20 mouse cellular contexts compared by ENCODE assay signal in the genomic region with DNA sequence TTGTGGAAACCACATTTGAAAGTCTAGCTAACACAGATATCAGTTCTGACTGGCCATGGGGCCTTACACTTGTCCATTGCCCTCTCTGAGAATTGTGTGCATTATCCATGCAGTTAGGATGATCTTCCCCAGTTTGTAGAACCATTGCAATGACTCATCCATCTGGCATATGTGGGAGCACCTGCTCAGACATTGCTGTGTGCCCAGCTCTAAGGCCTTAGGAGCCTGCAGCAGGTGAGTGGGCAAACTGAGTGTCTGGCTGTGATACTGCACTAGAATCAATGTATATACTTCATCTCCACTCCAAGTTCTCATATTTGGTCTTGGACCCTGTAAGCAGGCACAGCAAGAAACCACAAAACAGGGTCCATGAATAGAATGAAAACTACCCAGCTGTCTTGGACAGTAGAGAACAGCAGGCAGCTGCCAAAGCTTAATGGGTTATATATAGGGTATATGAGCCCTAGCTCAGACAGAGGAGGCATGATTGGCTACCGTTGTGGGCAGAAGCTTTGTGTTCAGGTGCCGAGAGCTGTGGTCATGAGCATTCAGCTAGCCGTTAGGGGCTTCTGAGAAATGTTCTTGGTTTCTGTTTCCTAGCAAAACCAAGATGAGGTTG.
"Had no signal": no experiment of that assay in that cellular context is flagged by ENCODE, and none has a peak within 500 bp of the region (broad histone marks: within the 10 kb centered on the region; RNA-seq: fewer than 3 reads in every experiment).

No protein-coding gene starts in this region.

- H3K4me2 ChIP-seq: lung, embryonic 15.5 days; midbrain, embryonic 11.5 days; midbrain, embryonic 13.5 days; midbrain, embryonic 15.5 days; neural tube, embryonic 13.5 days; neural tube, embryonic 15.5 days; stomach, embryonic 15.5 days had no signal

- H3K27me3 ChIP-seq: lung, embryonic 15.5 days; megakaryocyte, embryonic 14.5 days; midbrain, embryonic 13.5 days; midbrain, embryonic 15.5 days; neural tube, embryonic 13.5 days; neural tube, embryonic 15.5 days; stomach, embryonic 15.5 days had no signal

- H3K36me3 ChIP-seq: lung, embryonic 15.5 days; midbrain, embryonic 13.5 days; midbrain, embryonic 15.5 days; neural tube, embryonic 13.5 days; neural tube, embryonic 15.5 days; stomach, embryonic 15.5 days had no signal

- H3K4me3 ChIP-seq: lung, embryonic 15.5 days; megakaryocyte, embryonic 14.5 days; midbrain, embryonic 13.5 days; midbrain, embryonic 15.5 days; neural tube, embryonic 13.5 days; neural tube, embryonic 15.5 days; stomach, embryonic 15.5 days had no signal

- DNase-seq: liver, postnatal 0 days; lung, adult 2 months; lung, postnatal 14 days; lung, postnatal 36 days; retina, postnatal 1 day; right cerebral cortex, adult 18-20 months; right cerebral cortex, postnatal 25 days; right cerebral cortex, postnatal 4 days; spleen, adult 18-20 months; thymus, adult 2 months; thymus, postnatal 25 days; thymus, postnatal 4 days had no signal
